Mouse (Mus musculus): ENCODE measurements at regions not wholly inside any gene's neighbourhood (a gene's known extent, or its start where the extent isn't known, plus 50 kb on each side); places are given as distances from the start of the nearest gene placed in this dataset.

GRCm38 (mm10) chr5:39063061-39063460 is 186.4 kb upstream of the Clnk start:
- TF ChIP-seq CTCF (IDR thresholded peaks at IDR 0.05; ENCODE audit: low read depth) (no peak), EP300 (IDR thresholded peaks at IDR 0.05; ENCODE audit: low read depth) (no peak)
